Mouse (Mus musculus) embryo, embryonic 11.5 days (tissue): ENCODE measurements around the gene Exoc7.
A peak's percentile ranks its signal among the peaks of the same experiment; 100 is the strongest.
"Not testable (repeated sequence)": the region's sequence is repeated elsewhere in the genome, so short reads cannot be mapped to it uniquely, and the experiment has no call there.

Experiments used
- DNase-seq: peaks from one replicate; pipeline ENCODE4 v3.0.0-alpha.2; 2012; ENCODE audit warnings: low read depth, low spot score

Gene Exoc7

GRCm38 (mm10) chr11:116280751-116281663 lies 26.0 kb downstream of the Exoc7 start, which contains the start of gene Galr2:
Galr2 (plus strand) TSS chr11:116280939.
- DNase-seq, result no peak

- not testable (repeated sequence) for DNase-seq
These were observed 29.8 kb downstream of the Exoc7 start for GRCm38 (mm10) chr11:116277184-116277583.

- peak; percentile 84 for DNase-seq
These were observed 32.9 kb downstream of the Exoc7 start, which contains the start of gene Srp68 for GRCm38 (mm10) chr11:116274045-116274666. Srp68 (minus strand) TSS chr11:116274217.

- DNase-seq, result no peak
These were observed 33.5 kb downstream of the Exoc7 start for GRCm38 (mm10) chr11:116273469-116274044.

- DNase-seq, result no peak
These were observed 34.2 kb downstream of the Exoc7 start for GRCm38 (mm10) chr11:116272589-116273468.

- DNase-seq, result no peak
These were observed 37.5 kb downstream of the Exoc7 start for GRCm38 (mm10) chr11:116269560-116269959.

- DNase-seq, result no peak
These were observed 38.7 kb downstream of the Exoc7 start for GRCm38 (mm10) chr11:116268313-116268712.

- no peak for DNase-seq
These were observed 39.4 kb downstream of the Exoc7 start for GRCm38 (mm10) chr11:116267637-116268036.

GRCm38 (mm10) chr11:116265850-116266249 lies 41.2 kb downstream of the Exoc7 start:
- DNase-seq, result no peak

- no peak for DNase-seq
These were observed 41.7 kb downstream of the Exoc7 start for GRCm38 (mm10) chr11:116265352-116265751.

- DNase-seq, result no peak
These were observed 46.8 kb downstream of the Exoc7 start for GRCm38 (mm10) chr11:116260259-116260658.

GRCm38 (mm10) chr11:116259461-116259860 lies 47.6 kb downstream of the Exoc7 start:
- no peak for DNase-seq

GRCm38 (mm10) chr11:116255982-116256675 lies 50.9 kb downstream of the Exoc7 start:
- no peak for DNase-seq

- no peak for DNase-seq
These were observed 51.7 kb downstream of the Exoc7 start for GRCm38 (mm10) chr11:116255090-116255981.

- no peak for DNase-seq
These were observed 52.4 kb downstream of the Exoc7 start for GRCm38 (mm10) chr11:116254627-116255026.

GRCm38 (mm10) chr11:116253076-116253600 lies 53.9 kb downstream of the Exoc7 start:
- no peak for DNase-seq

- DNase-seq, result no peak
These were observed 56.1 kb downstream of the Exoc7 start for GRCm38 (mm10) chr11:116250898-116251297.

- DNase-seq, result no peak
These were observed 59.4 kb downstream of the Exoc7 start for GRCm38 (mm10) chr11:116247502-116248222.

GRCm38 (mm10) chr11:116245616-116246015 lies 61.4 kb downstream of the Exoc7 start:
- no peak for DNase-seq
